Mouse (Mus musculus): ENCODE data around the gene Kcnab1. TPM values are rescaled to one million over a fixed set of nuclear protein-coding genes. Genes with fewer than 3 reads are reported as not detected.

Gene Kcnab1
- polyA plus RNA-seq, 1 experiment from 2014 or later: 0.18 TPM

- Histone ChIP-seq H3K27ac (ENCODE audit: low read depth) (no peak overlapping the region), H3K9ac (replicated peaks) (no peak overlapping the region), H3K4me1 (ENCODE audit: insufficient read depth) (peaks cover 6% of the 10 kb centered on the region), H3K27me3 (ENCODE audit: insufficient read depth, low read length) (no peaks in the 10 kb centered on the region), H3K36me3 (replicated peaks; ENCODE audit: insufficient read depth, low read length) (0 out of 2 replicates have a peak, but pooled peaks cover 3% of the 10 kb centered on the region), H3K9me3 (ENCODE audit: low read length) (no peaks in the 10 kb centered on the region), H3K4me3 (ENCODE audit: low read depth, low read length) (no peak overlapping the region), H3K4me2 (ENCODE audit: low read depth, low read length) (no peak overlapping the region)
- TF ChIP-seq EP300 (IDR thresholded peaks at IDR 0.05; ENCODE audit: low read depth) (no peak), CTCF (IDR thresholded peaks at IDR 0.05; ENCODE audit: low read depth) (no peak)
- ATAC-seq (no peak), DNase-seq (no peak)
- 76% methylated on average over 10 of the region's 10 CpGs for WGBS (ENCODE audit: insufficient replicate concordance)
Measured at GRCm38 (mm10) chr3:65365921-65366710, 256.9 kb downstream of the Kcnab1 start.

- ATAC-seq (no peak), DNase-seq (no peak)
- no peaks in the 10 kb centered on the region for H3K9me3 ChIP-seq (ENCODE audit: low read length)
- TF ChIP-seq CTCF (IDR thresholded peaks at IDR 0.05; ENCODE audit: low read depth) (no peak), EP300 (IDR thresholded peaks at IDR 0.05; ENCODE audit: low read depth) (no peak)
- peaks cover 8% of the 10 kb centered on the region; the same call in 1 of the 2 replicates for H3K36me3 ChIP-seq (replicated peaks; ENCODE audit: insufficient read depth, low read length)
- H3K27me3 ChIP-seq (ENCODE audit: insufficient read depth, low read length): no peaks in the 10 kb centered on the region
- H3K9ac ChIP-seq (replicated peaks): no peak overlapping the region
- no peak overlapping the region for H3K4me3 ChIP-seq (ENCODE audit: low read depth, low read length)
- WGBS (ENCODE audit: insufficient replicate concordance): 76% methylated on average over 4 of the region's 4 CpGs
- peaks cover 6% of the 10 kb centered on the region for H3K4me1 ChIP-seq (ENCODE audit: insufficient read depth)
- H3K4me2 ChIP-seq (ENCODE audit: low read depth, low read length): no peak overlapping the region
- no peak overlapping the region for H3K27ac ChIP-seq (ENCODE audit: low read depth)
Measured at GRCm38 (mm10) chr3:65367944-65368343, 258.8 kb downstream of the Kcnab1 start.

GRCm38 (mm10) chr3:65372552-65372951 is 263.4 kb downstream of the Kcnab1 start:
- H3K4me2 ChIP-seq (ENCODE audit: low read depth, low read length): no peak overlapping the region
- no peak for TF ChIP-seq CTCF (IDR thresholded peaks at IDR 0.05; ENCODE audit: low read depth)
- peak; percentile 28; the same call in 1 of the 2 replicates for TF ChIP-seq EP300 (IDR thresholded peaks at IDR 0.05; ENCODE audit: low read depth)
- H3K9ac ChIP-seq (replicated peaks): no peak overlapping the region
- ATAC-seq: 0 out of 2 replicates have a peak, but pooled peaks have one; percentile 21
- DNase-seq: no peak
- peaks cover 16% of the 10 kb centered on the region for H3K36me3 ChIP-seq (replicated peaks; ENCODE audit: insufficient read depth, low read length)
- H3K4me3 ChIP-seq (ENCODE audit: low read depth, low read length): no peak overlapping the region
- no peak overlapping the region for H3K27ac ChIP-seq (ENCODE audit: low read depth)
- no peaks in the 10 kb centered on the region for H3K4me1 ChIP-seq (ENCODE audit: insufficient read depth)
- no peaks in the 10 kb centered on the region for H3K27me3 ChIP-seq (ENCODE audit: insufficient read depth, low read length)
- 69% methylated on average over 4 of the region's 4 CpGs for WGBS (ENCODE audit: insufficient replicate concordance)
- no peaks in the 10 kb centered on the region for H3K9me3 ChIP-seq (ENCODE audit: low read length)

GRCm38 (mm10) chr3:65373594-65374182 is 264.5 kb downstream of the Kcnab1 start:
- H3K9ac ChIP-seq (replicated peaks): no peak overlapping the region
- no peaks in the 10 kb centered on the region for H3K4me1 ChIP-seq (ENCODE audit: insufficient read depth)
- ATAC-seq (no peak), DNase-seq (no peak)
- no peaks in the 10 kb centered on the region for H3K27me3 ChIP-seq (ENCODE audit: insufficient read depth, low read length)
- H3K36me3 ChIP-seq (replicated peaks; ENCODE audit: insufficient read depth, low read length): peaks cover 17% of the 10 kb centered on the region
- H3K9me3 ChIP-seq (ENCODE audit: low read length): no peaks in the 10 kb centered on the region
- no peak for TF ChIP-seq EP300 (IDR thresholded peaks at IDR 0.05; ENCODE audit: low read depth)
- TF ChIP-seq CTCF (IDR thresholded peaks at IDR 0.05; ENCODE audit: low read depth): no peak
- H3K4me3 ChIP-seq (ENCODE audit: low read depth, low read length): no peak overlapping the region
- H3K27ac ChIP-seq (ENCODE audit: low read depth): no peak overlapping the region
- H3K4me2 ChIP-seq (ENCODE audit: low read depth, low read length): no peak overlapping the region
- whole genome bisulfite sequencing (ENCODE audit: insufficient replicate concordance): 89% methylated on average over 5 of the region's 5 CpGs

- Histone ChIP-seq H3K4me3 (ENCODE audit: low read depth, low read length) (no peak overlapping the region), H3K27ac (ENCODE audit: low read depth) (no peak overlapping the region), H3K27me3 (ENCODE audit: insufficient read depth, low read length) (no peaks in the 10 kb centered on the region), H3K4me1 (ENCODE audit: insufficient read depth) (no peaks in the 10 kb centered on the region), H3K9me3 (ENCODE audit: low read length) (no peaks in the 10 kb centered on the region), H3K4me2 (ENCODE audit: low read depth, low read length) (no peak overlapping the region), H3K9ac (replicated peaks) (no peak overlapping the region), H3K36me3 (replicated peaks; ENCODE audit: insufficient read depth, low read length) (peaks cover 24% of the 10 kb centered on the region)
- WGBS (ENCODE audit: insufficient replicate concordance): 79% methylated on average over 3 of the region's 3 CpGs
- no peak for TF ChIP-seq EP300 (IDR thresholded peaks at IDR 0.05; ENCODE audit: low read depth)
- TF ChIP-seq CTCF (IDR thresholded peaks at IDR 0.05; ENCODE audit: low read depth): no peak
- no peak for DNase-seq
- no peak for ATAC-seq
Measured at GRCm38 (mm10) chr3:65374729-65375128, 265.5 kb downstream of the Kcnab1 start.

- peaks cover 36% of the 10 kb centered on the region for H3K36me3 ChIP-seq (replicated peaks; ENCODE audit: insufficient read depth, low read length)
- H3K4me1 ChIP-seq (ENCODE audit: insufficient read depth): no peaks in the 10 kb centered on the region
- no peak overlapping the region for H3K4me2 ChIP-seq (ENCODE audit: low read depth, low read length)
- H3K4me3 ChIP-seq (ENCODE audit: low read depth, low read length): no peak overlapping the region
- TF ChIP-seq CTCF (IDR thresholded peaks at IDR 0.05; ENCODE audit: low read depth): no peak
- no peak for TF ChIP-seq EP300 (IDR thresholded peaks at IDR 0.05; ENCODE audit: low read depth)
- H3K9me3 ChIP-seq (ENCODE audit: low read length): no peaks in the 10 kb centered on the region
- no peak overlapping the region for H3K9ac ChIP-seq (replicated peaks)
- DNase-seq (no peak), ATAC-seq (no peak)
- H3K27me3 ChIP-seq (ENCODE audit: insufficient read depth, low read length): no peaks in the 10 kb centered on the region
- H3K27ac ChIP-seq (ENCODE audit: low read depth): no peak overlapping the region
Measured at GRCm38 (mm10) chr3:65378724-65379123, 269.5 kb downstream of the Kcnab1 start.

All from liver, postnatal 0 days (tissue).